Mouse (Mus musculus) midbrain, embryonic 16.5 days (tissue): ENCODE results near the gene Derl3. TPM values are rescaled to one million over a fixed set of nuclear protein-coding genes. Genes with fewer than 3 reads are reported as not detected.

Source experiments
- ATAC-seq: fragments of 200-750 bp; cut with Nextera tagmentation; 2 replicates; pipeline ENCODE4 v1.8.0; 2017; ENCODE audit warnings: moderate TSS enrichment
- H3K27ac ChIP-seq: fragments of 300-500 bp; sonication (generic); 2 replicates; pipeline ENCODE4 v1.5.1; 2014; ENCODE audit warnings: mild to moderate bottlenecking, low read length, mixed read lengths
- H3K27me3 ChIP-seq: fragments of 300-500 bp; sonication (generic); 2 replicates; pipeline ENCODE4 v1.6.1; 2014; ENCODE audit warnings: low read depth, low read length, mixed read lengths; ENCODE audit not compliant: control insufficient read depth, insufficient read depth
- H3K36me3 ChIP-seq: fragments of 300-500 bp; sonication (generic); 2 replicates; pipeline ENCODE4 v1.6.1; 2014; ENCODE audit warnings: mild to moderate bottlenecking, low read length, moderate library complexity, mixed read lengths; ENCODE audit not compliant: control insufficient read depth, insufficient read depth
- H3K4me1 ChIP-seq: fragments of 300-500 bp; sonication (generic); 2 replicates; pipeline ENCODE4 v1.6.1; 2014; ENCODE audit warnings: mild to moderate bottlenecking, low read length, mixed read lengths; ENCODE audit not compliant: control insufficient read depth, insufficient read depth
- H3K4me2 ChIP-seq: fragments of 300-500 bp; sonication (generic); 2 replicates; pipeline ENCODE4 v1.6.1; 2014; ENCODE audit warnings: mild to moderate bottlenecking, low read length, mixed read lengths
- H3K4me3 ChIP-seq: fragments of 300-500 bp; sonication (generic); 2 replicates; pipeline ENCODE4 v1.5.1; 2014; ENCODE audit warnings: low read depth, mild to moderate bottlenecking, low read length, moderate library complexity, mixed read lengths
- H3K9ac ChIP-seq: fragments of 300-500 bp; sonication (generic); 2 replicates; pipeline ENCODE4 v1.6.1; 2014; ENCODE audit warnings: low read depth, low read length, mixed read lengths
- H3K9me3 ChIP-seq: fragments of 300-500 bp; sonication (generic); replicated peaks from 2 replicates; pipeline ENCODE4 v1.6.1; 2014; ENCODE audit warnings: mild to moderate bottlenecking, low read length, mixed read lengths; ENCODE audit not compliant: control insufficient read depth, poor library complexity, severe bottlenecking
- WGBS: fragments of 180-500 bp; shearing (Covaris S2); extraction: QIAGEN DNeasy Blood & Tissue Kit; methylation state at CpG from one replicate; pipeline ENCODE4 v1.1.7; 2014; 5-methylcytosine and 5-hydroxymethylcytosine counted together
- polyA plus RNA-seq: library from polyadenylated mRNA; unstranded; fragments of >200 nt; fragmentation: Nextera tagmentation; extraction: Ambion mirVana; gene quantifications from 2 replicates; pipeline ENCODE4 v1.2.1, GENCODE M21; 2015

Gene Derl3
- polyA plus RNA-seq, 1 experiment from 2014 or later: 1.4 TPM

- no peak overlapping the region for H3K27ac ChIP-seq
- no peak for ATAC-seq
These were observed 23.6 kb downstream of the Derl3 start for GRCm38 (mm10) chr10:75916840-75917239.

GRCm38 (mm10) chr10:75919026-75919425 lies 25.8 kb downstream of the Derl3 start:
- Histone ChIP-seq H3K36me3 (peaks cover 11% of the 10 kb centered on the region; the same call in 1 of the 2 replicates), H3K4me3 (no peak overlapping the region), H3K9ac (no peak overlapping the region), H3K9me3 (no peaks in the 10 kb centered on the region), H3K27me3 (no peaks in the 10 kb centered on the region), H3K4me2 (no peak overlapping the region), H3K4me1 (peaks cover 38% of the 10 kb centered on the region), H3K27ac (no peak overlapping the region)
- ATAC-seq: no peak
- WGBS: 88% methylated on average over 5 of the region's 5 CpGs

More at GRCm38 (mm10) chr10:75916840-75917239, 23.6 kb downstream of the Derl3 start:
- Histone ChIP-seq H3K4me1 (peaks cover 27% of the 10 kb centered on the region), H3K4me2 (no peak overlapping the region), H3K27me3 (no peaks in the 10 kb centered on the region), H3K4me3 (no peak overlapping the region), H3K9ac (no peak overlapping the region), H3K9me3 (no peaks in the 10 kb centered on the region), H3K36me3 (peaks cover 11% of the 10 kb centered on the region; the same call in 1 of the 2 replicates)
- 89% methylated on average over 8 of the region's 8 CpGs for WGBS

GRCm38 (mm10) chr10:75921026-75921725 lies 28.0 kb downstream of the Derl3 start, which contains the start of gene Smarcb1:
Gene Smarcb1 (minus strand): TSS chr10:75921617.
- Histone ChIP-seq H3K9ac (peak within 1 kb of the TSS; percentile 98), H3K36me3 (0 out of 2 replicates have a peak, but pooled peaks cover under 1% of the 10 kb centered on the region), H3K4me2 (peak within 1 kb of the TSS; percentile 94), H3K27ac (peak within 1 kb of the TSS; percentile 99), H3K4me1 (peaks cover 38% of the 10 kb centered on the region), H3K9me3 (no peaks in the 10 kb centered on the region), H3K27me3 (no peaks in the 10 kb centered on the region), H3K4me3 (peak within 1 kb of the TSS; percentile 93)
- under 1% methylated on average over 76 of the region's 76 CpGs for WGBS
- peak; percentile 95 for ATAC-seq

GRCm38 (mm10) chr10:75921726-75922560 lies 28.7 kb downstream of the Derl3 start:
- H3K36me3 ChIP-seq: no peaks in the 10 kb centered on the region
- no peaks in the 10 kb centered on the region for H3K9me3 ChIP-seq
- H3K4me2 ChIP-seq: peak overlapping the region; percentile 90
- WGBS: 5% methylated on average over 22 of the region's 22 CpGs
- H3K4me3 ChIP-seq: peak overlapping the region; percentile 93
- H3K4me1 ChIP-seq: peaks cover 38% of the 10 kb centered on the region
- ATAC-seq: peak; percentile 63
- H3K27ac ChIP-seq: peak overlapping the region; percentile 99
- peak overlapping the region; percentile 98 for H3K9ac ChIP-seq
- H3K27me3 ChIP-seq: no peaks in the 10 kb centered on the region

- whole genome bisulfite sequencing: 66% methylated on average over 2 of the region's 2 CpGs
- H3K36me3 ChIP-seq: 0 out of 2 replicates have a peak, but pooled peaks cover 2% of the 10 kb centered on the region
- H3K27ac ChIP-seq: no peak overlapping the region
- no peak for ATAC-seq
- no peaks in the 10 kb centered on the region for H3K27me3 ChIP-seq
- H3K4me2 ChIP-seq: no peak overlapping the region
- H3K4me3 ChIP-seq: no peak overlapping the region
- H3K9ac ChIP-seq: no peak overlapping the region
- H3K9me3 ChIP-seq: no peaks in the 10 kb centered on the region
- H3K4me1 ChIP-seq: peaks cover 23% of the 10 kb centered on the region
These were observed 31.1 kb downstream of the Derl3 start for GRCm38 (mm10) chr10:75924324-75924723.

GRCm38 (mm10) chr10:75926396-75926795 lies 33.2 kb downstream of the Derl3 start:
- Histone ChIP-seq H3K27me3 (peaks cover 3% of the 10 kb centered on the region; the same call in 1 of the 2 replicates), H3K36me3 (0 out of 2 replicates have a peak, but pooled peaks cover 2% of the 10 kb centered on the region), H3K9ac (0 out of 2 replicates have a peak overlapping the region, but pooled peaks have one; percentile 20), H3K9me3 (no peaks in the 10 kb centered on the region), H3K4me3 (no peak overlapping the region), H3K4me1 (peaks cover 16% of the 10 kb centered on the region), H3K27ac (no peak overlapping the region), H3K4me2 (no peak overlapping the region)
- no peak for ATAC-seq
- WGBS: 82% methylated on average over 13 of the region's 13 CpGs

- no peak for ATAC-seq
- peaks cover 23% of the 10 kb centered on the region for H3K4me1 ChIP-seq
- H3K9me3 ChIP-seq: no peaks in the 10 kb centered on the region
- H3K27me3 ChIP-seq: peaks cover 3% of the 10 kb centered on the region; the same call in 1 of the 2 replicates
- H3K36me3 ChIP-seq: 0 out of 2 replicates have a peak, but pooled peaks cover 2% of the 10 kb centered on the region
- H3K27ac ChIP-seq: no peak overlapping the region
- H3K9ac ChIP-seq: no peak overlapping the region
- no peak overlapping the region for H3K4me2 ChIP-seq
- H3K4me3 ChIP-seq: no peak overlapping the region
- 11% methylated on average over 6 of the region's 6 CpGs for WGBS
These were observed 37.1 kb downstream of the Derl3 start for GRCm38 (mm10) chr10:75930304-75930703.

- 19% methylated on average over 7 of the region's 7 CpGs for WGBS
- Histone ChIP-seq H3K9me3 (no peaks in the 10 kb centered on the region), H3K4me2 (peak overlapping the region; percentile 85), H3K27ac (no peak overlapping the region), H3K36me3 (0 out of 2 replicates have a peak, but pooled peaks cover 2% of the 10 kb centered on the region), H3K9ac (peak overlapping the region; percentile 42; the same call in 1 of the 2 replicates), H3K4me1 (peaks cover 30% of the 10 kb centered on the region), H3K4me3 (peak overlapping the region; percentile 43), H3K27me3 (peaks cover 3% of the 10 kb centered on the region; the same call in 1 of the 2 replicates)
- no peak for ATAC-seq
These were observed 38.1 kb downstream of the Derl3 start for GRCm38 (mm10) chr10:75931311-75931710.
